Mouse (Mus musculus) heart, embryonic 15.5 days (tissue): ENCODE data around the gene Tgfb1i1. TPM values are rescaled to one million over a fixed set of nuclear protein-coding genes. Genes with fewer than 3 reads are reported as not detected.

Source experiments
- microRNA-seq: library from miRNA; unstranded; fragments of <30 nt; microRNA quantifications from one replicate; pipeline ENCODE4, GENCODE M21; 2016
- polyA plus RNA-seq: library from polyadenylated mRNA; unstranded; fragments of >200 nt; fragmentation: Nextera tagmentation; extraction: Ambion mirVana; gene quantifications from 2 replicates; pipeline ENCODE4 v1.2.1, GENCODE M21; 2015

Tgfb1i1 gene
- polyA plus RNA-seq, 1 experiment from 2014 or later = 160 TPM

Small RNA genes lying within 50 kb of the gene (microRNA-seq; reads per million reads assigned to microRNA genes)
- gene Mir3103 = 0.63 reads per million

Other genes with a start within 250 kb of the Tgfb1i1 start
- 0.77 and 1.1 TPM in 2 replicates for gene Trim72, start 242.9 kb upstream of the Tgfb1i1 start, polyA plus RNA-seq
- gene Itgam, start 184.2 kb upstream of the Tgfb1i1 start, polyA plus RNA-seq = 0.69 and 1.6 TPM in 2 replicates
- not detected in 2 replicates for gene Gm49368, start 184.1 kb upstream of the Tgfb1i1 start, polyA plus RNA-seq
- gene Itgax, start 117.3 kb upstream of the Tgfb1i1 start, polyA plus RNA-seq = 0.14 and 0.61 TPM in 2 replicates
- 0.20 TPM in 2 replicates for gene Itgad, start 92.4 kb upstream of the Tgfb1i1 start, polyA plus RNA-seq
- gene Cox6a2, start 40.4 kb upstream of the Tgfb1i1 start, polyA plus RNA-seq = 718 and 1,101 TPM in 2 replicates
- 11.5 and 14.9 TPM in 2 replicates for gene Armc5, start 9.5 kb upstream of the Tgfb1i1 start, polyA plus RNA-seq
- 5.8 and 6.1 TPM in 2 replicates for gene 9130023H24Rik, start 8.8 kb upstream of the Tgfb1i1 start, polyA plus RNA-seq
- gene Slc5a2, start 18.8 kb downstream of the Tgfb1i1 start, polyA plus RNA-seq = not detected in 2 replicates
- gene BC017158, start 51.4 kb downstream of the Tgfb1i1 start, polyA plus RNA-seq = 12.6 and 18.1 TPM in 2 replicates
- gene Rgs10, start 171.9 kb downstream of the Tgfb1i1 start, polyA plus RNA-seq = 8.3 and 11.8 TPM in 2 replicates
- gene Tial1, start 214.9 kb downstream of the Tgfb1i1 start, polyA plus RNA-seq = 16.0 and 17.1 TPM in 2 replicates